Mouse (Mus musculus): ENCODE measurements around the gene Tmem267.
"Not testable (repeated sequence)": the region's sequence is repeated elsewhere in the genome, so short reads cannot be mapped to it uniquely, and the experiment has no call there.

Tmem267 gene

GRCm38 (mm10) chr13:119487880-119488580 is at the start of gene Tmem267, which contains the start of gene 3110070M22Rik:
Gene Tmem267 (plus strand): TSS chr13:119488039.
Gene 3110070M22Rik (minus strand): TSS chr13:119488383.
- peak; percentile 93 for DNase-seq (ENCODE audit: low read depth, low spot score)

- no peak for DNase-seq (ENCODE audit: low read depth, low spot score)
These were observed 45.6 kb upstream of the Tmem267 start for GRCm38 (mm10) chr13:119442244-119442643.

- DNase-seq (ENCODE audit: low read depth, low spot score): no peak
These were observed 34.3 kb upstream of the Tmem267 start for GRCm38 (mm10) chr13:119453563-119453962.

- no peak for DNase-seq (ENCODE audit: low read depth, low spot score)
These were observed 32.8 kb upstream of the Tmem267 start for GRCm38 (mm10) chr13:119455082-119455481.

- no peak for DNase-seq (ENCODE audit: low read depth, low spot score)
These were observed 31.5 kb upstream of the Tmem267 start for GRCm38 (mm10) chr13:119456342-119456741.

- DNase-seq (ENCODE audit: low read depth, low spot score): no peak
These were observed 25.8 kb upstream of the Tmem267 start for GRCm38 (mm10) chr13:119461900-119462595.

- DNase-seq (ENCODE audit: low read depth, low spot score): peak; percentile 96
These were observed 25.0 kb upstream of the Tmem267 start, which contains the start of gene 4833420G17Rik for GRCm38 (mm10) chr13:119462596-119463560. Gene 4833420G17Rik (plus strand): TSS chr13:119462768.

GRCm38 (mm10) chr13:119476631-119477030 is 11.2 kb upstream of the Tmem267 start:
- DNase-seq (ENCODE audit: low read depth, low spot score): no peak

GRCm38 (mm10) chr13:119477789-119478188 is 10.1 kb upstream of the Tmem267 start:
- DNase-seq (ENCODE audit: low read depth, low spot score): no peak

- peak; percentile 20 for DNase-seq (ENCODE audit: low read depth, low spot score)
These were observed 485 bp upstream of the Tmem267 start for GRCm38 (mm10) chr13:119487354-119487753.

GRCm38 (mm10) chr13:119492083-119492482 is 4.2 kb downstream of the Tmem267 start:
- not testable (repeated sequence) for DNase-seq (ENCODE audit: low read depth, low spot score)

GRCm38 (mm10) chr13:119494938-119495337 is 7.1 kb downstream of the Tmem267 start:
- DNase-seq (ENCODE audit: low read depth, low spot score): not testable (repeated sequence)

GRCm38 (mm10) chr13:119596321-119597211 is 108.7 kb downstream of the Tmem267 start:
- DNase-seq (ENCODE audit: low read depth, low spot score): peak; percentile 71

- peak; percentile 35 for DNase-seq (ENCODE audit: low read depth, low spot score)
These were observed 110.6 kb downstream of the Tmem267 start for GRCm38 (mm10) chr13:119598466-119598865.

- DNase-seq (ENCODE audit: low read depth, low spot score): not testable (repeated sequence)
These were observed 111.2 kb downstream of the Tmem267 start for GRCm38 (mm10) chr13:119599066-119599465.

GRCm38 (mm10) chr13:119599498-119599897 is 111.7 kb downstream of the Tmem267 start:
- DNase-seq (ENCODE audit: low read depth, low spot score): not testable (repeated sequence)

GRCm38 (mm10) chr13:119600166-119600565 is 112.3 kb downstream of the Tmem267 start:
- peak; percentile 66 for DNase-seq (ENCODE audit: low read depth, low spot score)

- DNase-seq (ENCODE audit: low read depth, low spot score): not testable (repeated sequence)
These were observed 115.0 kb downstream of the Tmem267 start for GRCm38 (mm10) chr13:119602688-119603331.

GRCm38 (mm10) chr13:119603890-119604289 is 116.1 kb downstream of the Tmem267 start:
- peak; percentile 31 for DNase-seq (ENCODE audit: low read depth, low spot score)

- DNase-seq (ENCODE audit: low read depth, low spot score): not testable (repeated sequence)
These were observed 116.5 kb downstream of the Tmem267 start for GRCm38 (mm10) chr13:119604322-119604721.
